Mouse (Mus musculus) bone marrow, adult 2 months (tissue): Measurements from ENCODE around the gene Depdc1b.

Experiments used
- CTCF ChIP-seq: fragments of 200-500 bp; IDR thresholded peaks from 2 replicates; pipeline ENCODE4 v1.5.1; 2011; ENCODE audit warnings: low read length, control low read depth; ENCODE audit not compliant: control insufficient read depth, insufficient read depth
- POLR2A ChIP-seq: fragments of 200-500 bp; IDR thresholded peaks from 2 replicates; pipeline ENCODE4 v1.6.1; 2011; ENCODE audit warnings: low read depth, mild to moderate bottlenecking, control low read depth, low read length, borderline replicate concordance; ENCODE audit not compliant: control insufficient read depth

- TF ChIP-seq POLR2A, result no peak
- no peak for TF ChIP-seq CTCF
These were observed 21.2 kb downstream of the Depdc1b start for GRCm38 (mm10) chr13:108337340-108337739.
